Comparison of ENCODE assay signal across 37 mouse cellular contexts in genomic region chr9:121859345-121859744, GRCm38 (mm10). TPM values are rescaled to one million over a fixed set of nuclear protein-coding genes. Genes with fewer than 3 reads are reported as not detected.
"Had no signal": no experiment of that assay in that cellular context is flagged by ENCODE, and none has a peak within 500 bp of the region (broad histone marks: within the 10 kb centered on the region; RNA-seq: fewer than 3 reads in every experiment).

No protein-coding gene starts in this region.

- ATAC-seq: hindbrain, embryonic 16.5 days; inflammation-experienced regulatory T-cells, adult 6 months; intestine, embryonic 15.5 days; intestine, postnatal 0 days; liver, embryonic 12.5 days had no signal

- H3K36me3 ChIP-seq: heart, embryonic 10.5 days; hindbrain, embryonic 12.5 days; intestine, embryonic 15.5 days; limb, embryonic 12.5 days had no signal

- H3K27me3 ChIP-seq: heart, embryonic 12.5 days; hindbrain, embryonic 12.5 days; intestine, embryonic 15.5 days; limb, embryonic 12.5 days; liver, embryonic 12.5 days had no signal

- H3K9me3 ChIP-seq: heart, embryonic 10.5 days; heart, embryonic 12.5 days; hindbrain, embryonic 10.5 days; hindbrain, embryonic 12.5 days; intestine, embryonic 15.5 days; limb, embryonic 10.5 days; limb, embryonic 12.5 days; liver, embryonic 12.5 days had no signal

- H3K9ac ChIP-seq: heart, embryonic 12.5 days; hindbrain, embryonic 12.5 days; hindbrain, embryonic 14.5 days; intestine, embryonic 15.5 days; limb, embryonic 12.5 days had no signal

- H3K4me3 ChIP-seq: gastrocnemius, adult 2 months; heart, embryonic 12.5 days; hindbrain, embryonic 12.5 days; intestine, embryonic 15.5 days; layer of hippocampus, adult 2 months; left cerebral cortex, adult 2 months; limb, embryonic 10.5 days; limb, embryonic 12.5 days had no signal

- H3K4me2 ChIP-seq: heart, embryonic 12.5 days; hindbrain, embryonic 12.5 days; limb, embryonic 12.5 days had no signal

- DNase-seq: gastrocnemius, adult 2 months; gastrocnemius, postnatal 10 days; gastrocnemius, postnatal 25 days; heart, adult 18-20 months; heart, postnatal 10 days; heart, postnatal 4 days; kidney, adult 18-20 months; kidney, adult 8-10 months; kidney, postnatal 10 days; kidney, postnatal 25 days; kidney, postnatal 4 days had no signal

- H3K27ac ChIP-seq: gastrocnemius, adult 2 months; heart, embryonic 10.5 days; hindbrain, embryonic 10.5 days; hindbrain, embryonic 12.5 days; hindbrain, embryonic 14.5 days; intestine, embryonic 15.5 days; layer of hippocampus, adult 2 months; left cerebral cortex, adult 2 months; limb, embryonic 10.5 days; limb, embryonic 12.5 days; liver, embryonic 12.5 days had no signal

RNA-seq across cellular contexts. Expression of gene Ccdc13, which starts 20.1 kb away (rescaled TPM):
- total RNA-seq: granulocyte monocyte progenitor cell, adult 5-6 weeks; heart, postnatal 10 days; heart, postnatal 25 days; heart, postnatal 4 days; liver, adult 2 months had no signal
- polyA plus RNA-seq: inflammation-experienced regulatory T-cells, adult 6 months; liver, adult 2 months; liver, embryonic 12.5 days had no signal

RNA-seq across cellular contexts. Expression of gene Ackr2, which starts 38.8 kb away (rescaled TPM):
- total RNA-seq: granulocyte monocyte progenitor cell, adult 5-6 weeks had no signal
- polyA plus RNA-seq: inflammation-experienced regulatory T-cells, adult 6 months; limb, embryonic 12.5 days had no signal

RNA-seq across cellular contexts. Expression of gene Cyp8b1, which starts 56.8 kb away (rescaled TPM):
- total RNA-seq: gastrocnemius, adult 2 months; gastrocnemius, postnatal 10 days; gastrocnemius, postnatal 25 days; granulocyte monocyte progenitor cell, adult 5-6 weeks; heart, adult 18-20 months; heart, adult 8-10 months; heart, postnatal 10 days; heart, postnatal 25 days; heart, postnatal 4 days; layer of hippocampus, adult 2 months; layer of hippocampus, postnatal 10 days; layer of hippocampus, postnatal 25 days; left cerebral cortex, adult 2 months; left cerebral cortex, postnatal 14 days; left cerebral cortex, postnatal 36 days had no signal
- polyA plus RNA-seq: heart, embryonic 10.5 days; heart, embryonic 12.5 days; heart, embryonic 14.5 days; hindbrain, embryonic 10.5 days; hindbrain, embryonic 12.5 days; hindbrain, embryonic 14.5 days; hindbrain, embryonic 16.5 days; inflammation-experienced regulatory T-cells, adult 6 months; intestine, embryonic 15.5 days; kidney, embryonic 14.5 days; kidney, embryonic 16.5 days; limb, embryonic 10.5 days; limb, embryonic 12.5 days; limb, embryonic 14.5 days had no signal
